Comparison of ENCODE assay signal across 14 mouse cellular contexts in the genomic region with DNA sequence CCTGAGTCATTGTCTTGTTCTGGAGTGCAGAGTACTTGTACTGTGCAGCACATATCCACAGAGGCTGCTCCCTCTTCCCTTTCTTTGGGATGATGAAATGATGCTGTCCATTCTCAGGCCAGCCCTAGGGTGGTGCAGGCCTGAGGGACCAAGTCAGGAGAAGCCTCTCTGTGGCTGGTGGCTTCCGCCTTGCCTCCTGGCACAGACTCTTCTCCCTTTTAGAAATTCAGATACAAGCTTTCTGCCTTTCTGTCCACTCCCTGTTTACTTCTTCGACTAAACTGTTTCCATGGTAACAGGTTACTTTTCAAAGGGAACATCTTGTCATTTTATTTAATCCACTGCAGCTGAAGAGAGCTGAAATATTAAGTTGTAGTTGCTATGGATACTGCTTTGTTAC.
DNase-seq lines count a peak whose midpoint lies in the region; ATAC-seq and TF ChIP-seq lines count a peak whose summit lies in the region.
"Had no signal": no experiment of that assay in that cellular context is flagged by ENCODE, and none has a peak within 500 bp of the region (broad histone marks: within the 10 kb centered on the region; RNA-seq: fewer than 3 reads in every experiment).

No protein-coding gene starts in this region.

- H3K9ac ChIP-seq in forebrain, embryonic 14.5 days (ENCODE audit: low read length), result peak overlapping the region; percentile 18; the same call in 1 of the 2 replicates
- no peak overlapping the region for H3K9ac ChIP-seq in forebrain, embryonic 12.5 days
- no peak overlapping the region for H3K9ac ChIP-seq in hindbrain, postnatal 0 days (replicated peaks; ENCODE audit: low read length)
- H3K9ac ChIP-seq in hindbrain, embryonic 14.5 days, result no peak overlapping the region
- H3K9ac ChIP-seq in heart, embryonic 11.5 days (ENCODE audit: low read depth, low read length), result no peak overlapping the region
- H3K9ac ChIP-seq in midbrain, embryonic 15.5 days, result no peak overlapping the region
- H3K9ac ChIP-seq in neural tube, embryonic 15.5 days (replicated peaks), result no peak overlapping the region
- H3K9ac ChIP-seq: liver, embryonic 15.5 days; neural tube, embryonic 12.5 days had no signal

- no peaks in the 10 kb centered on the region for H3K27me3 ChIP-seq in forebrain, embryonic 14.5 days (replicated peaks; ENCODE audit: control insufficient read depth, insufficient read depth, low read length)
- H3K27me3 ChIP-seq in forebrain, embryonic 12.5 days, result no peaks in the 10 kb centered on the region
- no peaks in the 10 kb centered on the region for H3K27me3 ChIP-seq in hindbrain, postnatal 0 days (ENCODE audit: insufficient read depth, low read length)
- no peaks in the 10 kb centered on the region for H3K27me3 ChIP-seq in hindbrain, embryonic 14.5 days (ENCODE audit: control insufficient read depth, insufficient read depth, low read length)
- no peaks in the 10 kb centered on the region for H3K27me3 ChIP-seq in heart, embryonic 11.5 days (ENCODE audit: control insufficient read depth, insufficient read depth, low read length)
- no peaks in the 10 kb centered on the region for H3K27me3 ChIP-seq in midbrain, embryonic 15.5 days (replicated peaks)
- no peaks in the 10 kb centered on the region for H3K27me3 ChIP-seq in neural tube, embryonic 15.5 days (replicated peaks)
- H3K27me3 ChIP-seq: liver, embryonic 15.5 days; neural tube, embryonic 12.5 days had no signal

- ATAC-seq in forebrain, embryonic 14.5 days, result peak; percentile 34; the same call in 1 of the 2 replicates
- ATAC-seq in forebrain, embryonic 12.5 days (ENCODE audit: low FRiP score), result no peak
- ATAC-seq in hindbrain, postnatal 0 days, result 0 out of 2 replicates have a peak, but pooled peaks have one; percentile 32
- no peak for ATAC-seq in hindbrain, embryonic 14.5 days (ENCODE audit: low FRiP score)
- no peak for ATAC-seq in heart, embryonic 11.5 days (replicated peaks; ENCODE audit: insufficient number of reproducible peaks, low FRiP score, low TSS enrichment)
- 0 out of 2 replicates have a peak, but pooled peaks have one; percentile 39 for ATAC-seq in midbrain, embryonic 15.5 days (replicated peaks)
- ATAC-seq in megakaryocyte-erythroid progenitor cell, adult 5-6 weeks (replicated peaks; ENCODE audit: low FRiP score, low TSS enrichment, poor library complexity, severe bottlenecking), result no peak
- no peak for ATAC-seq in neural tube, embryonic 15.5 days (ENCODE audit: low FRiP score)

- no peaks in the 10 kb centered on the region for H3K4me1 ChIP-seq in forebrain, embryonic 14.5 days (ENCODE audit: control insufficient read depth, insufficient read depth, low read length)
- peaks cover 10% of the 10 kb centered on the region for H3K4me1 ChIP-seq in forebrain, embryonic 12.5 days
- H3K4me1 ChIP-seq in hindbrain, postnatal 0 days (ENCODE audit: insufficient read depth, low read length), result 0 out of 2 replicates have a peak, but pooled peaks cover 11% of the 10 kb centered on the region
- H3K4me1 ChIP-seq in hindbrain, embryonic 14.5 days (replicated peaks; ENCODE audit: control insufficient read depth, insufficient read depth, low read length), result 0 out of 2 replicates have a peak, but pooled peaks cover 11% of the 10 kb centered on the region
- peaks cover 20% of the 10 kb centered on the region for H3K4me1 ChIP-seq in heart, embryonic 11.5 days (ENCODE audit: control insufficient read depth, insufficient read depth, low read length)
- peaks cover 18% of the 10 kb centered on the region for H3K4me1 ChIP-seq in midbrain, embryonic 15.5 days
- H3K4me1 ChIP-seq in neural tube, embryonic 15.5 days, result peaks cover 2% of the 10 kb centered on the region; the same call in 1 of the 2 replicates
- H3K4me1 ChIP-seq: neural tube, embryonic 12.5 days had no signal

- peak; percentile 58 for DNase-seq in forebrain, embryonic 14.5 days (ENCODE audit: low spot score)
- peak; percentile 28 for DNase-seq in hindbrain, postnatal 0 days (ENCODE audit: low spot score)
- no peak for DNase-seq in hindbrain, embryonic 14.5 days (ENCODE audit: low spot score)
- DNase-seq: adrenal gland, postnatal 14 days; kidney, postnatal 10 days; retina, postnatal 1 day; thymus, postnatal 14 days had no signal

- TF ChIP-seq CTCF in hindbrain, postnatal 0 days (IDR thresholded peaks at IDR 0.05; ENCODE audit: low read depth), result no peak

- H3K4me3 ChIP-seq in forebrain, embryonic 14.5 days (ENCODE audit: low read depth, low read length), result no peak overlapping the region
- H3K4me3 ChIP-seq in forebrain, embryonic 12.5 days (replicated peaks), result no peak overlapping the region
- H3K4me3 ChIP-seq in hindbrain, postnatal 0 days (ENCODE audit: low read length), result no peak overlapping the region
- no peak overlapping the region for H3K4me3 ChIP-seq in hindbrain, embryonic 14.5 days (replicated peaks; ENCODE audit: low read length)
- no peak overlapping the region for H3K4me3 ChIP-seq in heart, embryonic 11.5 days (ENCODE audit: low read depth, low read length)
- no peak overlapping the region for H3K4me3 ChIP-seq in midbrain, embryonic 15.5 days
- H3K4me3 ChIP-seq in neural tube, embryonic 15.5 days (replicated peaks), result no peak overlapping the region
- H3K4me3 ChIP-seq: liver, embryonic 15.5 days; neural tube, embryonic 12.5 days had no signal

- H3K9me3 ChIP-seq in forebrain, embryonic 14.5 days (replicated peaks; ENCODE audit: control insufficient read depth, low read length), result no peaks in the 10 kb centered on the region
- no peaks in the 10 kb centered on the region for H3K9me3 ChIP-seq in forebrain, embryonic 12.5 days
- no peaks in the 10 kb centered on the region for H3K9me3 ChIP-seq in hindbrain, postnatal 0 days (ENCODE audit: low read length)
- H3K9me3 ChIP-seq in hindbrain, embryonic 14.5 days (ENCODE audit: control insufficient read depth, low read length), result no peaks in the 10 kb centered on the region
- H3K9me3 ChIP-seq in heart, embryonic 11.5 days (replicated peaks; ENCODE audit: control insufficient read depth, low read length), result no peaks in the 10 kb centered on the region
- no peaks in the 10 kb centered on the region for H3K9me3 ChIP-seq in midbrain, embryonic 15.5 days
- no peaks in the 10 kb centered on the region for H3K9me3 ChIP-seq in neural tube, embryonic 15.5 days (replicated peaks)
- H3K9me3 ChIP-seq: liver, embryonic 15.5 days; neural tube, embryonic 12.5 days had no signal

- H3K4me2 ChIP-seq in forebrain, embryonic 14.5 days (ENCODE audit: low read length), result no peak overlapping the region
- H3K4me2 ChIP-seq in forebrain, embryonic 12.5 days, result no peak overlapping the region
- H3K4me2 ChIP-seq in hindbrain, postnatal 0 days (ENCODE audit: low read depth, low read length), result no peak overlapping the region
- H3K4me2 ChIP-seq in hindbrain, embryonic 14.5 days (replicated peaks), result no peak overlapping the region
- H3K4me2 ChIP-seq in heart, embryonic 11.5 days, result no peak overlapping the region
- H3K4me2 ChIP-seq in midbrain, embryonic 15.5 days, result no peak overlapping the region
- H3K4me2 ChIP-seq in neural tube, embryonic 15.5 days, result no peak overlapping the region
- H3K4me2 ChIP-seq: liver, embryonic 15.5 days; neural tube, embryonic 12.5 days had no signal

- H3K27ac ChIP-seq in forebrain, embryonic 14.5 days (ENCODE audit: low read depth, low read length), result no peak overlapping the region
- H3K27ac ChIP-seq in forebrain, embryonic 12.5 days, result no peak overlapping the region
- H3K27ac ChIP-seq in hindbrain, postnatal 0 days, result no peak overlapping the region; the same call in 1 of the 2 replicates
- no peak overlapping the region for H3K27ac ChIP-seq in hindbrain, embryonic 14.5 days
- peak overlapping the region; percentile 12; the same call in 1 of the 2 replicates for H3K27ac ChIP-seq in heart, embryonic 11.5 days (ENCODE audit: low read depth, low read length)
- peak overlapping the region; percentile 43; the same call in 1 of the 2 replicates for H3K27ac ChIP-seq in midbrain, embryonic 15.5 days
- no peak overlapping the region for H3K27ac ChIP-seq in neural tube, embryonic 15.5 days (replicated peaks)
- H3K27ac ChIP-seq: liver, embryonic 15.5 days; neural tube, embryonic 12.5 days had no signal

- 0 out of 2 replicates have a peak, but pooled peaks cover 3% of the 10 kb centered on the region for H3K36me3 ChIP-seq in forebrain, embryonic 14.5 days (ENCODE audit: control insufficient read depth, insufficient read depth, low read length)
- H3K36me3 ChIP-seq in forebrain, embryonic 12.5 days (replicated peaks), result no peaks in the 10 kb centered on the region; the same call in 1 of the 2 replicates
- no peaks in the 10 kb centered on the region for H3K36me3 ChIP-seq in hindbrain, postnatal 0 days (ENCODE audit: insufficient read depth, low read length)
- H3K36me3 ChIP-seq in hindbrain, embryonic 14.5 days (replicated peaks; ENCODE audit: control insufficient read depth, insufficient read depth), result no peaks in the 10 kb centered on the region
- H3K36me3 ChIP-seq in heart, embryonic 11.5 days (ENCODE audit: control insufficient read depth, insufficient read depth, low read length), result no peaks in the 10 kb centered on the region
- no peaks in the 10 kb centered on the region for H3K36me3 ChIP-seq in midbrain, embryonic 15.5 days (replicated peaks)
- H3K36me3 ChIP-seq in neural tube, embryonic 15.5 days, result no peaks in the 10 kb centered on the region; the same call in 1 of the 2 replicates
- H3K36me3 ChIP-seq: liver, embryonic 15.5 days; neural tube, embryonic 12.5 days had no signal

- WGBS in forebrain, embryonic 14.5 days, result 58% methylated on average over 2 of the region's 2 CpGs
- 48% methylated on average over 2 of the region's 2 CpGs for WGBS in forebrain, embryonic 12.5 days
- 27% methylated on average over 2 of the region's 2 CpGs for WGBS in hindbrain, postnatal 0 days
- 28% methylated on average over 2 of the region's 2 CpGs for WGBS in hindbrain, embryonic 14.5 days
- WGBS in heart, embryonic 11.5 days (ENCODE audit: insufficient replicate concordance), result 79% methylated on average over 2 of the region's 2 CpGs
- 16% methylated on average over 2 of the region's 2 CpGs for WGBS in midbrain, embryonic 15.5 days
- 54% methylated on average over 2 of the region's 2 CpGs for WGBS in neural tube, embryonic 15.5 days

Comparison
In these comparisons a context has a peak if more than half of its experiments do, and no peak if none do; other contexts are left out.
1. ATAC-seq: peak in forebrain, embryonic 14.5 days (single experiment), hindbrain, postnatal 0 days (single experiment) and midbrain, embryonic 15.5 days (single experiment); none in forebrain, embryonic 12.5 days (single experiment), hindbrain, embryonic 14.5 days (single experiment), heart, embryonic 11.5 days (single experiment), megakaryocyte-erythroid progenitor cell, adult 5-6 weeks (single experiment) and neural tube, embryonic 15.5 days (single experiment).
2. H3K27ac ChIP-seq: peak in heart, embryonic 11.5 days (single experiment) and midbrain, embryonic 15.5 days (single experiment); none in forebrain, embryonic 14.5 days (single experiment), forebrain, embryonic 12.5 days (single experiment), hindbrain, postnatal 0 days (single experiment), hindbrain, embryonic 14.5 days (single experiment) and neural tube, embryonic 15.5 days (single experiment).